Mouse (Mus musculus) neural tube, embryonic 13.5 days (tissue): ENCODE data around the gene Camsap1. TPM values are rescaled to one million over a fixed set of nuclear protein-coding genes. Genes with fewer than 3 reads are reported as not detected.

Experiments used
- ATAC-seq: fragments of 200-750 bp; cut with Nextera tagmentation; 2 replicates; pipeline ENCODE4 v1.8.0; 2017; ENCODE audit warnings: low read depth, mild to moderate bottlenecking, moderate TSS enrichment, moderate library complexity
- H3K27ac ChIP-seq: fragments of 300-500 bp; sonication (generic); replicated peaks from 2 replicates; pipeline ENCODE4 v1.5.1; 2015; ENCODE audit warnings: moderate library complexity, mild to moderate bottlenecking, inconsistent platforms
- H3K27me3 ChIP-seq: fragments of 300-500 bp; sonication (generic); 2 replicates; pipeline ENCODE4 v1.6.1; 2015; ENCODE audit warnings: mild to moderate bottlenecking, inconsistent platforms
- H3K36me3 ChIP-seq: fragments of 300-500 bp; sonication (generic); 2 replicates; pipeline ENCODE4 v1.6.1; 2015; ENCODE audit warnings: mild to moderate bottlenecking, inconsistent platforms
- H3K4me1 ChIP-seq: fragments of 300-500 bp; sonication (generic); replicated peaks from 2 replicates; pipeline ENCODE4 v1.6.1; 2015; ENCODE audit warnings: inconsistent platforms
- H3K4me2 ChIP-seq: fragments of 300-500 bp; sonication (generic); 2 replicates; pipeline ENCODE4 v1.6.1; 2015; ENCODE audit warnings: inconsistent platforms, mild to moderate bottlenecking, moderate library complexity
- H3K4me3 ChIP-seq: fragments of 300-500 bp; sonication (generic); 2 replicates; pipeline ENCODE4 v1.5.1; 2015; ENCODE audit warnings: mild to moderate bottlenecking, inconsistent platforms
- H3K9ac ChIP-seq: fragments of 300-500 bp; sonication (generic); 2 replicates; pipeline ENCODE4 v1.6.1; 2015; ENCODE audit warnings: moderate library complexity, mild to moderate bottlenecking, inconsistent platforms
- H3K9me3 ChIP-seq: fragments of 300-500 bp; sonication (generic); 2 replicates; pipeline ENCODE4 v1.6.1; 2016; ENCODE audit warnings: inconsistent platforms
- WGBS: fragments of 180-500 bp; shearing (Covaris S2); methylation state at CpG from one replicate; pipeline ENCODE4 v1.1.7; 2015; 5-methylcytosine and 5-hydroxymethylcytosine counted together
- polyA plus RNA-seq: library from polyadenylated mRNA; unstranded; fragments of >200 nt; fragmentation: Nextera tagmentation; extraction: Ambion mirVana; gene quantifications from 2 replicates; pipeline ENCODE4 v1.2.1, GENCODE M21; 2015

The Camsap1 gene
- polyA plus RNA-seq, 1 experiment from 2014 or later, result 61.4 TPM

DNA sequence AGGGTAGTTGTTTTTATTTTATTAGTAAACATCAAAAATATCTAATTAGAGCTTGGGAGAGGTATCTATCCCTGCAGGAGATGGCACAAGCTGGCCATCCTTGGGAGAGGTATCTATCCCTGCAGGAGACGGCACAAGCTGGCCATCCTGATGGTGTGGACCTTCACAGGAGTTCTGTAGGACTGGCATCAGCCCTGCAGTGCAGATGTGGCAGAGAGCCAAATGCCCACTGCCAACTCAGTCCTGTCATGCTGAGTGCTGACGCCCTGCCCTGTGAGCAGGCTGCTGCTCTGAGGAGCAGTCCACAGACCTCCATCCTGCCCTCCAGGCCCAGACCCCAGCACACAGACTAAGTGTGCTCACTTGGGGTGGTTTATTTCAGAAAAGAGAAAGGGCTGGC is 18.9 kb upstream of the Camsap1 start:
- ATAC-seq, result no peak
- H3K27me3 ChIP-seq, result no peaks in the 10 kb centered on the region
- no peak overlapping the region for H3K4me3 ChIP-seq
- no peaks in the 10 kb centered on the region for H3K4me1 ChIP-seq
- peaks cover 92% of the 10 kb centered on the region for H3K36me3 ChIP-seq
- WGBS, result 84% methylated on average over 2 of the region's 2 CpGs
- H3K9ac ChIP-seq, result no peak overlapping the region
- H3K4me2 ChIP-seq, result no peak overlapping the region
- H3K27ac ChIP-seq, result no peak overlapping the region
- no peaks in the 10 kb centered on the region for H3K9me3 ChIP-seq

DNA sequence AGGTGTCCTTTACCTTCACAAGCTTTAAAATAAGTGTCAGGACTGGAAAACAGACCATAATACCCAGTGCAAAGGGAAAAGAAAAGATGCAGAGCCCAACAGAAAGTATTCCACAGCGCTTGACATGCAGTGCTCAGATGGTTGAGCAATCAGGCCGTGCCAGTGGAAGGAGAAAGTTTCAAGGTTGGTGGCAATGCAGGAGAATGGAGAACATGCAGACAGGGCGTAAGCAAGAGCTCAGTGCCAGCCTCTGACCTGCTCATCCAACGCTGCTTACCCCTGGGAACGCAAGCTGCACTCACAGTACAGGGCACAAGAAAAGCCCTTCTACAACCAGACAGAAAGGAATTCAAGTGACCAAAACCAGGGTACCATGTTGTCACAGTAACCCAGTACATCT is 18.1 kb upstream of the Camsap1 start:
- no peaks in the 10 kb centered on the region for H3K27me3 ChIP-seq
- H3K36me3 ChIP-seq, result peaks cover 87% of the 10 kb centered on the region
- no peak overlapping the region for H3K4me3 ChIP-seq
- over 99% methylated on average over 5 of the region's 5 CpGs for WGBS
- no peaks in the 10 kb centered on the region for H3K4me1 ChIP-seq
- H3K4me2 ChIP-seq, result no peak overlapping the region
- ATAC-seq, result no peak
- H3K27ac ChIP-seq, result no peak overlapping the region
- no peaks in the 10 kb centered on the region for H3K9me3 ChIP-seq
- H3K9ac ChIP-seq, result no peak overlapping the region

DNA sequence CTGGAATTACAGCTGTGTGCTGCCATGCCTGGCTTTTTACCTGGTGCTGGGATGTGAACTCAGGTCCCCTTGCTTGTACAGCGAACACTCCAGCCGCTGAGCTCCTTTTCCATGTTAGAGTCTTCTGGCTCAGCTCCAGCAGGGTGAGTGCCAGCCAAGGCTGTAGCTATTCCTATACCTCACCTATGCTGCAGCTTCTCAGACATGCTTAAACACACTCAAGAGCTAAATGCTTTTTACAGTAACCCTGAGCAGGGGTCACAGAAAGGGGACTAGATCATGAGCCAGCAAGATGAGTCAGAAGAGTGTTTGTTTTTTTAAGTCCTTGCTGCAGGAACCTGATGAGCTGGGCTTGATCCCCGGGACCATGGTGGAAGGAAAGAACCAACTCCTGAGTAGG is 14.6 kb upstream of the Camsap1 start:
- Histone ChIP-seq H3K36me3 (peaks cover 59% of the 10 kb centered on the region), H3K27me3 (no peaks in the 10 kb centered on the region), H3K4me3 (no peak overlapping the region), H3K4me2 (no peak overlapping the region), H3K9ac (no peak overlapping the region), H3K4me1 (no peaks in the 10 kb centered on the region; the same call in 1 of the 2 replicates), H3K9me3 (no peaks in the 10 kb centered on the region), H3K27ac (no peak overlapping the region)
- WGBS, result 92% methylated on average over 3 of the region's 3 CpGs
- no peak for ATAC-seq

DNA sequence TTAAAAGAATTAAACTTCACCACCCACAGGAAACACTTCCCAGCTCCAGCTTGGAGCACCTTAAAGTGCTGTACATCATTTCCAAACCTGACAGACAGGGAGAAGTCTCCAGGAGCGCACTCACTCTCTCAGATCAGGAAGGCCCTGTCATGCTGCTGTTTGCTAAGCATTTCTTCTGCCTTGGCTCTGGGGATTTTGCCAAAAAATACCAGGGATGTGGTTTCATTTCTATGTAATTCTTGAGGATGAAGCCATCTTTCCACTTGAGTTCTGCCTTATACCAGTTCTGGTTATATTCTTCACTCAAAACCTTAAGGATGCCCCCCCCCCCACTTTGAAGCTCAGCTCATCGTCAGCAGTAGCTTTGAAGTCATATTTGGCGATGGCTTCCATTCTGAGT is 11.7 kb upstream of the Camsap1 start:
- Histone ChIP-seq H3K36me3 (peaks cover 33% of the 10 kb centered on the region), H3K4me2 (no peak overlapping the region), H3K4me1 (no peaks in the 10 kb centered on the region; the same call in 1 of the 2 replicates), H3K4me3 (no peak overlapping the region), H3K27ac (no peak overlapping the region), H3K9ac (no peak overlapping the region), H3K27me3 (no peaks in the 10 kb centered on the region), H3K9me3 (no peaks in the 10 kb centered on the region)
- 86% methylated on average over 3 of the region's 3 CpGs for WGBS
- no peak for ATAC-seq

DNA sequence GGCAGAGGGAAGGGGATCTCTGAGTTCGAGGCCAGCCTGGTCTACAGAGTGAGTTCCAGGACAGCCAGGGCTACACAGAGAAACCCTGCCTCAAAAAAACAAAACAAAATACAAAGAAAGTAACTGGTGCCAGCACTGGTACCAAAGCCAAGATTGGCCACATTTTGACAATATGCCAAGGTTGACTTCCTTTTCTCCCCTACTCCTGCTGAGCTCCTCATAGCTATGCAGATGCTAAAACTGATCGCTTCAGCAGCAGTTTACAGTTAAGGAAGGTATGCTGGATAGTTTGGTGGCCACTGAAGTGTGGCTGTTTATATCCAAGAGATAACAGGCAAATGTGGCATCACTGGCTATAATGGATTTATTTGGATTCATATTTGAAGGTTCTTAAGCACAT is 9.2 kb upstream of the Camsap1 start:
- no peaks in the 10 kb centered on the region for H3K27me3 ChIP-seq
- H3K4me1 ChIP-seq, result no peaks in the 10 kb centered on the region; the same call in 1 of the 2 replicates
- no peak for ATAC-seq
- no peak overlapping the region for H3K27ac ChIP-seq
- no peak overlapping the region for H3K9ac ChIP-seq
- no peak overlapping the region for H3K4me2 ChIP-seq
- 75% methylated on average over 2 of the region's 2 CpGs for WGBS
- H3K36me3 ChIP-seq, result peaks cover 9% of the 10 kb centered on the region
- no peak overlapping the region for H3K4me3 ChIP-seq
- H3K9me3 ChIP-seq, result no peaks in the 10 kb centered on the region

- Histone ChIP-seq H3K4me1 (peaks cover under 1% of the 10 kb centered on the region; the same call in 1 of the 2 replicates), H3K27ac (no peak overlapping the region), H3K4me3 (no peak overlapping the region), H3K9ac (no peak overlapping the region), H3K36me3 (0 out of 2 replicates have a peak, but pooled peaks cover 2% of the 10 kb centered on the region), H3K27me3 (no peaks in the 10 kb centered on the region), H3K4me2 (no peak overlapping the region), H3K9me3 (no peaks in the 10 kb centered on the region)
- WGBS, result 96% methylated on average over 1 of the region's 1 CpGs
- no peak for ATAC-seq
These were observed 6.6 kb upstream of the Camsap1 start for GRCm38 (mm10) chr2:25989651-25990050.

DNA sequence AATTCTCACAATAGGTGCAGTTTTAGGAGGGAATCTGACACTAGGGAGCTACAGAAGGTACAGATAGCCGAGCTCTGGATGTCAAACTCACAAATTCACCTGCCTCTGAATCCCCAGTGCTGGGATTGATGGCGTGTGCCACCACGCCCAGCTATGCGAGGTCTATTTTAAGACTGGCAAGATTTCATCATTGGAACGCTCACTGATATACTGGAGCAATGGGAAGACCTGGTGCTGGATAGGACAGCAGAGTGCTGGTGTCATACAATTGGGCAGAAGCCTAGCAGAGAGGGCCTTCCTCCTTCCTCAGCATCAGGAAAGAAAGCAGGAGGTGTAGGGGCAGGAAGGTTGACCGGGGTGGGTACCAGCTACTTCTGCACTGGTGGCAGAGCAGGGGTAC is 4.7 kb upstream of the Camsap1 start:
- 0 out of 2 replicates have a peak overlapping the region, but pooled peaks have one; percentile 5 for H3K9ac ChIP-seq

DNA sequence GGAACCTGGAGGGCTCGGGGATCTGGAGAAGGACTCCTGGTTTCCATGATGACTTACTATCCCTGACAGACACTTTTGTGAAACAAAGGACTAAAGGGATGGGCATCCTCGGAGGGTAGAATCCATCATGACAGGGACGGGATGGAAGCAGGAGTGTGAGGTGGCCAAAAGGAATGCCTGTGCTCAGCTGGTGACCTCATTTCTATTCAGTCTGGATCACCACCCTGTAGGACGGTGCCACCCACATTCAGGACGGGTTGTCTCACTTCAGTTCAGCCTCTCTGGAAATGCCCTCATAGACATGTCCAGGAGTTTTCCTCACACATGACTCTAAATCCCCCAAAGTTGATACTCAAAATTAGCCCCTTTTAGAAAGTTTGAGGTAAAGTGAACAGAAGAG is 3.5 kb upstream of the Camsap1 start:
- Histone ChIP-seq H3K4me3 (no peak overlapping the region), H3K27ac (no peak overlapping the region), H3K4me2 (no peak overlapping the region), H3K4me1 (peaks cover 14% of the 10 kb centered on the region), H3K9me3 (no peaks in the 10 kb centered on the region), H3K36me3 (no peaks in the 10 kb centered on the region), H3K27me3 (no peaks in the 10 kb centered on the region), H3K9ac (no peak overlapping the region)
- no peak for ATAC-seq
- WGBS, result 55% methylated on average over 5 of the region's 5 CpGs

More for the DNA sequence above, 4.7 kb upstream of the Camsap1 start:
- no peaks in the 10 kb centered on the region for H3K36me3 ChIP-seq
- no peaks in the 10 kb centered on the region for H3K9me3 ChIP-seq
- H3K4me2 ChIP-seq, result no peak overlapping the region
- H3K4me1 ChIP-seq, result peaks cover 9% of the 10 kb centered on the region
- 89% methylated on average over 6 of the region's 6 CpGs for WGBS
- H3K27ac ChIP-seq, result no peak overlapping the region
- no peaks in the 10 kb centered on the region for H3K27me3 ChIP-seq
- H3K4me3 ChIP-seq, result no peak overlapping the region
- ATAC-seq, result no peak

DNA sequence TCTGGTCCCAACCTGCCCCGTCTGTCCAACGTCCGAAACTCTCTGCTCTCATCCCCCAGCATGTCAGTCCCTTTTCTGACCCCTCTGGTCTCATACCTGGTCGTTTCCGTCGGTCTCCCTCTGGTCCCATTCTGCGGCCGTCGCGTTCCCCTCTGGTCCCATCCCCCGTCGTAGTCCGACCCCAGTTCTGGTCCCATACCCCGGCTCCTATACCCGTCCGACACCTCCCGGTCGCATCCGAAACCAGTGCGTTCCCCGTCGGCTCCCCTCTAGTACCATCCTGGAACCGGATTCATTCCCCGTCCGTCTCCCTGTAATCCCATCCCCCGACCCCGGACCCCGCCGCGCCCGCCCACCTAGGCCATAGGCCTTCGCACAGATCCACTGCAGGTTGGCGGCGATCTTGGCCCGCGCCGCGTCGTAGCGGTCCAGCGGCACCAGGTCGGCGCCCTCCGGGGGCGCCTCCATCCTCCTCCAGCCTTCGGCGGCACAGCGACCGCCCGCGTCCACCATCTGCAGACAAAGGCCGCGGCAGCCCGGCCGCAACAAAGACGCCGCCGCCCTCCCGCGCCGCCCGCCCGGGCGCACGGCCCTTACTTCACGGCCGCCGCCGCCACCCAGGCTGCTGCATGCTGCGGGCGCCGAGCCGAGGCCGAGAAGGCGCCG is 523 bp downstream of the Camsap1 start:
- peak overlapping the region; percentile 96 for H3K4me3 ChIP-seq
- H3K27ac ChIP-seq, result peak overlapping the region; percentile 97
- no peaks in the 10 kb centered on the region for H3K36me3 ChIP-seq
- H3K9ac ChIP-seq, result peak overlapping the region; percentile 99
- WGBS, result under 1% methylated on average over 74 of the region's 76 CpGs
- H3K27me3 ChIP-seq, result no peaks in the 10 kb centered on the region
- H3K4me1 ChIP-seq, result peaks cover 54% of the 10 kb centered on the region
- ATAC-seq, result peak; percentile 36
- no peaks in the 10 kb centered on the region for H3K9me3 ChIP-seq
- H3K4me2 ChIP-seq, result peak overlapping the region; percentile 90

GRCm38 (mm10) chr2:25982052-25982425 is 1.0 kb downstream of the Camsap1 start:
- H3K4me3 ChIP-seq, result peak overlapping the region; percentile 96
- 0% methylated on average over 16 of the region's 16 CpGs for WGBS
- peaks cover 58% of the 10 kb centered on the region for H3K4me1 ChIP-seq
- no peaks in the 10 kb centered on the region for H3K27me3 ChIP-seq
- H3K36me3 ChIP-seq, result no peaks in the 10 kb centered on the region
- no peaks in the 10 kb centered on the region for H3K9me3 ChIP-seq
- peak overlapping the region; percentile 90 for H3K4me2 ChIP-seq
- ATAC-seq, result no peak
- peak overlapping the region; percentile 99 for H3K9ac ChIP-seq
- peak overlapping the region; percentile 97 for H3K27ac ChIP-seq

DNA sequence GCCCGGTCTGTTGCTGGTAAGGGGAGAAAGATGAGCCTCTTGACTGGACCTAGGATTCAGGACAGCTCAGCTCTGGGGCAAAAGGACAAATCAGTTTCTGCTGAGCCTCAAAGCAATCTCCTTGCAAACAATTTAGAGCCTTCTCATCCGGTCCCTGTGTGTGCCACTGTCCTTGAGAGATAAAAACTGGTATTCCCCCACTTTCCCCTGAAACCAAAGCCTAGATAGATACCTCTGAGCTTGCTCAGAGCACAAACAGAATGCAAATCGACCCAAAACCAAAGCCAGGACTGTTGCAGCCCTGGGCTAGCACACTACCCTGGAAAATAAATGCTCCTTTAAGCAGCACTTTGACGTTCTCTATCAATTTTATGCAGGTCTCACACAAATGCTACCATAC is 4.1 kb downstream of the Camsap1 start:
- Histone ChIP-seq H3K27me3 (no peaks in the 10 kb centered on the region), H3K4me2 (no peak overlapping the region), H3K36me3 (no peaks in the 10 kb centered on the region), H3K27ac (no peak overlapping the region), H3K4me1 (peaks cover 58% of the 10 kb centered on the region), H3K9ac (no peak overlapping the region), H3K9me3 (no peaks in the 10 kb centered on the region), H3K4me3 (no peak overlapping the region)
- ATAC-seq, result no peak
- 87% methylated on average over 4 of the region's 4 CpGs for WGBS

DNA sequence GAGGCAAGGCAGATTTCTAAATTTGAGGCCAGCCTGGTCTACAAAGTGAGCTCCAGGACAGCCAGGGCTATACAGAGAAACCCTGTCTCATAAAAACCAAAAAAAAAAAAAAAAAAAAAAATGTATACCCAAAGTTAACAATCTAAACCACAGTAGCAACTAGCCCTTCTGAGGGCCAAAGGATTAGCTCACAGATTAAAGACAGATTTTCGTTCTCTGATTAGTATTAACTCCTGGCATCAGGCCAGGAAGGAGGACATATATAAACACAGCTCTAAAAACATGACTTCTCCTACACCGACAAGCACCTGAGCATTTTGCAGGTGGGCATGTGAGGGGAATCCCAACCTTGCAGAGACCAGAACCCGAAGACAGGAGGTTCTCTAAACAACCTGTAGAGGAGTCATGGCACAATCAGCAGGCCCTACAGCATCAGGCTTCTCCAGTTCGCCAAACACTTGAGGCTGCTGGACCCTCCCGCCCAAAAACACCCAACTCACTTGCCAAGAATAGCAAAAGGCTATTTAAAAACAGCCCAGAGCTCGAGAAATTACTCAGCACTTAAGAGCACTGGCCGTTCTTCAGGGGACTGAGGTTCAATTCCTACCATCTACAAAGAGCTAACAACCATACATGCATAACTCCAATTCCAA is 5.4 kb downstream of the Camsap1 start:
- peaks cover 63% of the 10 kb centered on the region for H3K4me1 ChIP-seq
- no peak overlapping the region for H3K9ac ChIP-seq
- H3K27me3 ChIP-seq, result no peaks in the 10 kb centered on the region
- no peak for ATAC-seq
- H3K9me3 ChIP-seq, result no peaks in the 10 kb centered on the region
- H3K36me3 ChIP-seq, result no peaks in the 10 kb centered on the region; the same call in 1 of the 2 replicates
- H3K4me3 ChIP-seq, result no peak overlapping the region
- H3K27ac ChIP-seq, result no peak overlapping the region
- 90% methylated on average over 7 of the region's 7 CpGs for WGBS
- no peak overlapping the region for H3K4me2 ChIP-seq
